Mouse (Mus musculus) intestine, embryonic 16.5 days (tissue): Measurements from ENCODE around the gene Pbp2. TPM values are rescaled to one million over a fixed set of nuclear protein-coding genes. Genes with fewer than 3 reads are reported as not detected.

Source experiments
- ATAC-seq: fragments of 200-750 bp; cut with Nextera tagmentation; 2 replicates; pipeline ENCODE4 v1.8.0; 2017; ENCODE audit warnings: moderate TSS enrichment, moderate library complexity
- H3K27ac ChIP-seq: fragments of 300-500 bp; sonication (generic); 2 replicates; pipeline ENCODE4 v1.5.1; 2014; ENCODE audit warnings: mild to moderate bottlenecking, low read length
- H3K27me3 ChIP-seq: fragments of 300-500 bp; sonication (generic); replicated peaks from 2 replicates; pipeline ENCODE4 v1.6.1; 2014; ENCODE audit warnings: low read length, control low read depth, mixed read lengths; ENCODE audit not compliant: control insufficient read depth, insufficient read depth
- H3K36me3 ChIP-seq: fragments of 300-500 bp; sonication (generic); 2 replicates; pipeline ENCODE4 v1.6.1; 2014; ENCODE audit warnings: low read length, control low read depth; ENCODE audit not compliant: control insufficient read depth, insufficient read depth
- H3K4me1 ChIP-seq: fragments of 300-500 bp; sonication (generic); 2 replicates; pipeline ENCODE4 v1.6.1; 2014; ENCODE audit warnings: low read length, control low read depth, mixed read lengths; ENCODE audit not compliant: control insufficient read depth, insufficient read depth
- H3K4me2 ChIP-seq: fragments of 300-500 bp; sonication (generic); 2 replicates; pipeline ENCODE4 v1.6.1; 2014; ENCODE audit warnings: low read depth, low read length, control low read depth
- H3K4me3 ChIP-seq: fragments of 300-500 bp; sonication (generic); 2 replicates; pipeline ENCODE4 v1.5.1; 2014; ENCODE audit warnings: mild to moderate bottlenecking, low read length
- H3K9ac ChIP-seq: fragments of 300-500 bp; sonication (generic); 2 replicates; pipeline ENCODE4 v1.6.1; 2014; ENCODE audit warnings: low read depth, low read length
- H3K9me3 ChIP-seq: fragments of 300-500 bp; sonication (generic); 2 replicates; pipeline ENCODE4 v1.6.1; 2016; ENCODE audit warnings: low read length, control low read depth; ENCODE audit not compliant: control insufficient read depth
- WGBS: fragments of 180-500 bp; shearing (Covaris S2); extraction: QIAGEN DNeasy Blood & Tissue Kit; methylation state at CpG from one replicate; pipeline ENCODE4 v1.1.7; 2014; 5-methylcytosine and 5-hydroxymethylcytosine counted together
- polyA plus RNA-seq: library from polyadenylated mRNA; unstranded; fragments of >200 nt; fragmentation: Nextera tagmentation; extraction: Ambion mirVana; gene quantifications from 2 replicates; pipeline ENCODE4 v1.2.1, GENCODE M21; 2015

The Pbp2 gene
- polyA plus RNA-seq: 0.10 and 0.11 TPM in 2 replicates

GRCm38 (mm10) chr6:135310305-135310704, at the start of gene Pbp2:
Gene Pbp2 (minus strand): TSS chr6:135310405.
- Histone ChIP-seq H3K27ac (no peak within 1 kb of the TSS), H3K4me2 (no peak within 1 kb of the TSS), H3K36me3 (no peaks in the 10 kb centered on the region), H3K9ac (no peak within 1 kb of the TSS), H3K9me3 (no peaks in the 10 kb centered on the region; the same call in 1 of the 2 replicates), H3K4me1 (no peaks in the 10 kb centered on the region; the same call in 1 of the 2 replicates), H3K4me3 (no peak within 1 kb of the TSS), H3K27me3 (no peaks in the 10 kb centered on the region)
- ATAC-seq: no peak
- 98% methylated on average over 9 of the region's 9 CpGs for WGBS

- ATAC-seq: no peak
- WGBS: 90% methylated on average over 4 of the region's 4 CpGs
- H3K4me3 ChIP-seq: no peak overlapping the region
- no peak overlapping the region for H3K4me2 ChIP-seq
- no peaks in the 10 kb centered on the region for H3K36me3 ChIP-seq
- no peaks in the 10 kb centered on the region for H3K9me3 ChIP-seq
- no peak overlapping the region for H3K27ac ChIP-seq
- peaks cover 16% of the 10 kb centered on the region for H3K4me1 ChIP-seq
- H3K27me3 ChIP-seq: no peaks in the 10 kb centered on the region
- no peak overlapping the region for H3K9ac ChIP-seq
These were observed 44.7 kb upstream of the Pbp2 start for GRCm38 (mm10) chr6:135354953-135355352.

- Histone ChIP-seq H3K27ac (no peak overlapping the region), H3K9ac (no peak overlapping the region), H3K36me3 (no peaks in the 10 kb centered on the region), H3K4me2 (no peak overlapping the region), H3K9me3 (no peaks in the 10 kb centered on the region), H3K4me3 (no peak overlapping the region), H3K4me1 (peaks cover 16% of the 10 kb centered on the region), H3K27me3 (no peaks in the 10 kb centered on the region)
- no peak for ATAC-seq
- 82% methylated on average over 4 of the region's 4 CpGs for WGBS
These were observed 42.3 kb upstream of the Pbp2 start for GRCm38 (mm10) chr6:135352537-135352936.

GRCm38 (mm10) chr6:135351638-135352302, 41.6 kb upstream of the Pbp2 start:
- H3K9me3 ChIP-seq: no peaks in the 10 kb centered on the region
- peak overlapping the region; percentile 71 for H3K27ac ChIP-seq
- WGBS: 42% methylated on average over 8 of the region's 8 CpGs
- no peaks in the 10 kb centered on the region for H3K36me3 ChIP-seq
- no peak overlapping the region for H3K4me3 ChIP-seq
- no peaks in the 10 kb centered on the region for H3K27me3 ChIP-seq
- H3K9ac ChIP-seq: no peak overlapping the region
- no peak overlapping the region for H3K4me2 ChIP-seq
- H3K4me1 ChIP-seq: peaks cover 16% of the 10 kb centered on the region
- peak; percentile 92 for ATAC-seq

- WGBS: 39% methylated on average over 4 of the region's 4 CpGs
- no peaks in the 10 kb centered on the region for H3K9me3 ChIP-seq
These were observed 30.8 kb upstream of the Pbp2 start for GRCm38 (mm10) chr6:135341076-135341378.

GRCm38 (mm10) chr6:135340355-135341075, 30.3 kb upstream of the Pbp2 start:
- ATAC-seq: peak; percentile 63
- no peaks in the 10 kb centered on the region for H3K9me3 ChIP-seq
- H3K9ac ChIP-seq: no peak overlapping the region
- H3K4me3 ChIP-seq: no peak overlapping the region
- no peak overlapping the region for H3K4me2 ChIP-seq
- H3K36me3 ChIP-seq: no peaks in the 10 kb centered on the region
- H3K27me3 ChIP-seq: no peaks in the 10 kb centered on the region
- peaks cover 8% of the 10 kb centered on the region; the same call in 1 of the 2 replicates for H3K4me1 ChIP-seq
- H3K27ac ChIP-seq: peak overlapping the region; percentile 42
- 64% methylated on average over 9 of the region's 9 CpGs for WGBS

More at GRCm38 (mm10) chr6:135341076-135341378, 30.8 kb upstream of the Pbp2 start:
- ATAC-seq: peak; percentile 49
- no peaks in the 10 kb centered on the region for H3K36me3 ChIP-seq
- H3K9ac ChIP-seq: no peak overlapping the region
- no peak overlapping the region for H3K4me3 ChIP-seq
- H3K27ac ChIP-seq: peak overlapping the region; percentile 42
- peaks cover 8% of the 10 kb centered on the region; the same call in 1 of the 2 replicates for H3K4me1 ChIP-seq
- H3K27me3 ChIP-seq: no peaks in the 10 kb centered on the region
- H3K4me2 ChIP-seq: no peak overlapping the region

GRCm38 (mm10) chr6:135336376-135336775, 26.2 kb upstream of the Pbp2 start:
- Histone ChIP-seq H3K4me1 (peaks cover 26% of the 10 kb centered on the region; the same call in 1 of the 2 replicates), H3K9me3 (no peaks in the 10 kb centered on the region), H3K9ac (no peak overlapping the region), H3K27ac (no peak overlapping the region), H3K4me2 (no peak overlapping the region), H3K27me3 (no peaks in the 10 kb centered on the region), H3K4me3 (no peak overlapping the region), H3K36me3 (no peaks in the 10 kb centered on the region)
- ATAC-seq: no peak
- 87% methylated on average over 8 of the region's 8 CpGs for WGBS

- no peak overlapping the region for H3K4me3 ChIP-seq
- ATAC-seq: peak; percentile 52; the same call in 1 of the 2 replicates
- peaks cover 17% of the 10 kb centered on the region; the same call in 1 of the 2 replicates for H3K4me1 ChIP-seq
- no peak overlapping the region for H3K9ac ChIP-seq
- H3K9me3 ChIP-seq: no peaks in the 10 kb centered on the region
- WGBS: 64% methylated on average over 5 of the region's 5 CpGs
- H3K4me2 ChIP-seq: no peak overlapping the region
- no peak overlapping the region for H3K27ac ChIP-seq
- no peaks in the 10 kb centered on the region for H3K36me3 ChIP-seq
- no peaks in the 10 kb centered on the region for H3K27me3 ChIP-seq
These were observed 23.9 kb upstream of the Pbp2 start for GRCm38 (mm10) chr6:135333994-135334651.

GRCm38 (mm10) chr6:135332737-135333281, 22.6 kb upstream of the Pbp2 start:
- Histone ChIP-seq H3K9me3 (no peaks in the 10 kb centered on the region), H3K4me3 (no peak overlapping the region), H3K9ac (no peak overlapping the region), H3K27ac (no peak overlapping the region), H3K27me3 (no peaks in the 10 kb centered on the region), H3K36me3 (no peaks in the 10 kb centered on the region), H3K4me1 (peaks cover 17% of the 10 kb centered on the region; the same call in 1 of the 2 replicates), H3K4me2 (peak overlapping the region; percentile 15; the same call in 1 of the 2 replicates)
- ATAC-seq: peak; percentile 88
- 25% methylated on average over 10 of the region's 10 CpGs for WGBS
